Mouse (Mus musculus) mature B cell (primary cell): ENCODE results near the gene Vps13c.

ENCODE experiments used
- in situ Hi-C: fragments of 300-500 bp; cut with MboI; formaldehyde crosslinking; loops from 2 replicates; pipeline ENCODE4 v1.14.3; 2019

Gene Vps13c

DNA sequence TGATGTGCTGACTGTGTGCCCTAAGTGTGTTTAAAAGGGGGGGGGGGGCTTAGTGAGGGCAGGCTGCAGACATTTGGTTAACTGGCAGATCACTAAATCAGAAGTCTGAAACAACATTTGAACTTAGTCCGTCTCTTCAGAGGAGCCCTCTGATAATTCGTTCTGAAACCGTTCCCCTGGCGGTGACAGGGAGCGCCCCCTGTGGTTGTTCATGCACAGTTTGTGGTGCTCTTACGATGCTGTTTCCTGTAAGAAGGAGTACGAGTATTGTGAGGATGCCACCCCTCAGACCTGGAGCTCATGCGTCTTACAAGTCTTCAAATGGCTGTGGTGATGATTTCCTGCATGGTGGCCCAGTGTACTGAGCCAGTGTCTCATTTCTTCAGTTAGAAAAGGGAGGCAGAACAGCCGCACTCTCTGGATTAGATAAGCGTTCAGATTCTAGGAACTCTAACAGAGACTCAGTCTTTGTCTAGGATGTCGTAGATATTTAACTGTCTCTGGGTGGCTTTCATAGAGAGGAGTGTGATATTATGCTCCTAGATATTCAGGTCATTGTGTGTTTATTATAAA, 38.1 kb downstream of the Vps13c start:
- in situ Hi-C loops = no loop called here

GRCm38 (mm10) chr9:67883349-67883984, 43.3 kb downstream of the Vps13c start:
- in situ Hi-C loops = no loop called here

GRCm38 (mm10) chr9:67884095-67884494, 43.9 kb downstream of the Vps13c start:
- in situ Hi-C loops = no loop called here

DNA sequence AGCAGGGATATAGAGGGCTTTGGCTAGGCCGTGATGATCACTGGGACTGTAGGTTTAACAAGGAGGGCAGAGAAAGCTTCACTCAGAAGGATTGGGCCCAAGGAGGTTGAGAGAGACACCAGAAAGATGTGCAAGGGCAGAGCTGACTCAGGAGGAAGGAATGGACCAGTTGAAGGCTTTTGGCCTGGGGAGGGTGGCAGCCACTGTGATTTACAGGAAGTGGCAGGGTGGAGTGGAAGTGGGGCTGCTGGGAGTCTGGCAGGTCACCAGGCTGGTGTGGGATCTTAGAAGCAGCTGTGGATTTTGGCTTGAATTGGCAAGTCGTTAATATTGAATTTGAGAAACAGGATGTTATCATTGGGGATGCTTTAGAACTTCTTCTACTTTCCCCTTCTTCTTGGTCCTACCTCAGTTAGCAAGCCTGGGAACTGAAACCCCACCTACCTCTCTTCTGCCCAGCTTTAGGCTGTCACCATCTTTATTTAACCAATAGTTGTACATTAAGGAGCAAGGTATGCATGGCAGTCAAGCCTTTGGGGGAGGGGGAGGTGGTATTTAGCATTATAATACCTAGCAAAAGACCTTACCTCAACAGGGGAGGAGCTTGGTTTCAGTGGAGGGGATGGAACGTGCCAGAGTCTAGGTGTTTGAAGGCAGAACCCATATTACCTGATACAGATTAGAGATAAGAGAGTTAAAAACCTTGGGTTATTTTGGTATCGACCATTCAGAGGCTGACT, 47.0 kb downstream of the Vps13c start:
- in situ Hi-C loops = no loop called here

DNA sequence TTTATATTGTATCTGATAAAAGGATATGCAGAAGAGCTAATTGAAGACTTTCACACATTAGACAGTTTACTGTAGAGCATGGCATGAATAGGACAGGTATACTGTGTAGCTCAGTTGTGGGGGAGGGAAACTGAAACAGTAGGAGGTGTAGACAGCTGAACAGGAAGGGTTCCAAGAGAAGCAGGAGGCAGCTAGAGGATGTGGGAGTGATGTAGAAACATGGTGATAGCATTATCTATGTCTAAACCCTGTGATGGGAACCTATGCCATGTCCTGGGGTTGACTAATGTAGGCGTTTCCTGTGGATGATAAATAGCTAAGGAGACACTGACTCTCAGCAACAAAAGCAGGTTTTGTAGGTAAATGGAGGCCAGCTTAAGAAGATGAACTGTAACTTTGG, 53.3 kb downstream of the Vps13c start:
- in situ Hi-C loops = no loop called here

DNA sequence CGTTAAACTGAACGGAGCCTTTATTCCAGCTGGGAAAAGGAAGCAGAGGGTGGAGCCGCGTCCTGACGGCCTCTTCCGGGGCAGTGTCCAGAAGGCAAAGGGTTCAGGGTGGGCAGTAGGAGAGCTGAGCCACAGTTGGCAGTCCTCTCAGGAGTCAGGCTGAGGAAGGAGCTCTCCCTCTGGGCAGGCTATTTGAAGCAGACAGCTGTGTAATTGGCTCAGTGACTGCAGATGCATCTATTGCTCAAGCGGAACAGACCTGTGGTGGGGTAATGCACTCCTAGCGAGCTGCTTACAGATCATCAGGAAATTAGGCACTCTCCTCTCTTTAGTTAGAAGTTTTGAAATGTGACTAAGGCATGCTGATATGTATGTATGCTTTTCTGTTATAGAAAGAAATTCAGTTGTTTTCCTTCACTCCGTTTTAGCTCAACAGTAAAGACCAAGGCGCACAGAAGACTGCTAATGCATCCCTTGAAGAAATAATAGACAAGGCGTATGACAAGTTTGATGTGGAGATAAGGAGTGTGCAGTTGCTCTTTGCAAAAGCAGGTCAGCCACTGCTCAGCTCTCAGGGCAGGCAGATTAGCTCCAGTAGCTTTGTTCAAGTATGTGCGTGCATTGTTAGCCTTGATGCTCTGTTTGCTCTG, 56.6 kb downstream of the Vps13c start:
- in situ Hi-C loops = no loop called here

GRCm38 (mm10) chr9:67900398-67900797, 60.2 kb downstream of the Vps13c start:
- in situ Hi-C loops = no loop called here

DNA sequence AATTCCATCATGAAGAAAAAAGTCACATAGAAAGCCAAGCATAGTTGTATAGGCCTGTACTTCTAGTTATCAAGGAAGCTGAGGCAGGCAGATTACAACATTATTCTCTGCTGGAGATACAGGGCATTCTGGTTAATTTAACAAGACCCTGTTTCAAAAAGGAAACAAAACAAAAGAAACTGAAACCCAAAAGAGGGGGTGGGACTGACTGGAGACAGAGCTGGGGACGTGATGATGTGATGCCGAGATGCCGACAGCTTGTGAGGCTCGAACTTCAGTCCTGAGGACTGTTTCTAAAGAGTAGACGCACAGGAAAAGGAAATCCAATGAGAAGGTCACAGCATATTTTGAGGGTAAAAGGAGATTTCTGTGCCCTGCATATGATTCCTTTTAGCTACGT, 64.2 kb downstream of the Vps13c start:
- in situ Hi-C loops = no loop called here

DNA sequence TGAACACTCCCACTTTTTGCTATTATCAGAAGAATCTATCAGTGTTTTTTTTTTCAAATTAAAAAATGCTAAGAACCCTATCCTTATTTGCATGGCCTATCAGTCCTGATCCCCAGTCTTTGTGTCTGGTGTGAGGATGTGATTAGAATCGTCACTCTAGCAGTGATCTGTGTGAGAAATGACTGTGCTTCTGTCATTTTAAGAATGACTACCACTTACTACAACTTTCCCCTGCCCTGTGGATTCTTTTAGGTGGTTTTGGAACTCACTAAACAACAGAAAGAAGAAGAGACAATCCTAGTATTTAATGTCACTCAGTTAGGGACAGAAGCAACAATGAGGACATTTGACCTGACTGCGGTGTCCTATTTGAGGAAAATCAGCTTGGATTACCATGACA, 65.3 kb downstream of the Vps13c start:
- in situ Hi-C loops = no loop called here

DNA sequence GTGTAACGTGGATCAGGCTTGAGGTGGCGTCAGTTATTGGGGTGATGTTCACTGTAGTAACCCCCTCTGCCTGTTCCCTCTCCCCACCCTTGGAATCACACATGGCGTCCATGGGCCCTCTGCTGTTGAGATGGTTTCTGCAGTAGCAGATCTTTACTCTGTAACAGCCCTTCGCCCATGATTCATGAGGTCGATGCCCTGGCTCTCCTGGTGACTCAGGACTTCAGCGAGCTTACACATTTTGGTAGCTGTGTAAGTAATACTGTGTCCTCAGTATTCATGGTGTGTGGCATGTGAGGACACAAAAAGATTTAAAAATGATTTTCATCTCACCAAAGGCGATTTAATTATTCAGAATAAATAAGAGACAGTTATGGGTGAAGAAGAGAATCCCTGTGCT, 74.5 kb downstream of the Vps13c start:
- in situ Hi-C loops = no loop called here

DNA sequence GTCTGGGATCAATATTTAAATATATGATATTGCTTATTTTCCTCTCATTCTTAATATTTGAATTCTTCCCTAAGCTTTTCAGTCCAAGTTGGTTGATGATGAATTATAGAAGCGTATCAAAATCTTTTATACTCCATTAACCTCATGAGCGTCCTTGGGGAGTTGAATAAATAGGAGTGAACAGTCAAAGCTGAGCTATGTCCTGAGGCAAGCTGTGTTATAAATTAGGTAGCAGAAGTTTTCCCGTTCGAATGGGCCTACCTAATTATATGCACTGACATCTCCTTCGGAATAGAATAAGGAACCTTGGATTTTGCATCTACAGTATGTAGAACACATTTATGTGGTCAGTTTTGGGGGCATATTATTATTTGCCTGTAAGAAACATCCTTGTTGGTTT, 82.2 kb downstream of the Vps13c start:
- in situ Hi-C loops = no loop called here

DNA sequence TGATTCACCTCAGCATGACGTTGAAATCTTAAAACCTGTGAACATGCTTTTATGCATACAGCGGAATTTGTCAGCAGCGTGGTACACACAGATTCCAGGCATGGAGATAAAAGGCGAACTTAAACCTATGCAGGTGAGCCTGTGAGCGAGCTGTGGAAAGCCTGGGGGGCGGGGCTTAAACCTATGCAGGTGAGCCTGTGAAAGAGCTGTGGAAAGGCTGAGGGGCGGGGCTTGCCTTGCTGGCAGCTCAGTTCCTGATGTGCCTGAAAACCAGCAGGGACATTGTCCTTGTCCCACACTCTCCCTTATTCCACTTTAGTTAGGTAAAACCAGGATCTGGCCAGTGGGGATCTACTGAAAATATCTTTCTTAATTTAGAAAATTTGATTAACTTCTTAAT, 90.4 kb downstream of the Vps13c start:
- in situ Hi-C loops = no loop called here

DNA sequence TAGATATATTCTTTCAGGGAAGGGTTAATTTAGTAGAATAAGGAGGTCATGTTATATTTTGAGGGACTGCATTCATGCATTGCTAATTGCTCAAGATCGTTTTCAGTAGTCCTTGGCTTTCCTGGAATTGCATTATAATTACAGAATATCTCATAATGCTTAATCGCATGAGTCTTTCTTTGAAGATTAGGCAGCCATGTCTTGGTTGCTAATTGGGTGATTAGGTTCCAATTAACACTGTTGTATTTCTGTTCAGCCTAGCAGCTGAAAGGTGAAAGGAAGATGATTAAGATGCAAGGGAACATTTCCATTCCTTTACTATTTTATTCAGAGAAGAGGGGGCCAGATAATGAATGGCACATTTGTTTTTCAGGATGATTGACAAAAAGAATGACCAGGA, 97.1 kb downstream of the Vps13c start:
- in situ Hi-C loops = no loop called here

DNA sequence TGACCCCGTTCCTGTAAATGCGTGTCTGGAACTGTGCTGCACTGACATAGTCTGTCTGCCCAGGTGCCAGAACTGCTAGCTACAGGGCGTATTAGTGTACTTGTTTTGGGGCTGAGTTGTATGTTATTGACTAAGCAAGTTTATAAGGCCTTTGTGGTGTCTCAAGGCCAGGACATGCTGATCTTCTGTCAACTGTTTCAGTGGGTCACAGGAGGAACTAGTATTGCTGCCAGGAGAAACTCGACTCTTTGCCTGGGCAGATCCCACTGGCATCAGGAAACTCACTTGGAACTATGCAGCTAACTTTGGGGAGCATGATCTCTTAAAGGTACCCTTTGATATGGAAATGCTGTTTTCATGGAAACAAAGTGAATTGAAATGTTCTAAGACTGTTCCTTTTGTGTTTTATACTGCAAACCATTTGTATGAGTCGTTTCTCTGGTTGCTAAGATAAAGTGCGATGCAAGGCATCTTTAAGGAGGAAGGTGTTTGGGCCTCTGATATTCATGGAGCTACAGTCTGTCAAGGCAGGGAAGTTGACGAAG, 115.3 kb downstream of the Vps13c start:
- in situ Hi-C loops = no loop called here

DNA sequence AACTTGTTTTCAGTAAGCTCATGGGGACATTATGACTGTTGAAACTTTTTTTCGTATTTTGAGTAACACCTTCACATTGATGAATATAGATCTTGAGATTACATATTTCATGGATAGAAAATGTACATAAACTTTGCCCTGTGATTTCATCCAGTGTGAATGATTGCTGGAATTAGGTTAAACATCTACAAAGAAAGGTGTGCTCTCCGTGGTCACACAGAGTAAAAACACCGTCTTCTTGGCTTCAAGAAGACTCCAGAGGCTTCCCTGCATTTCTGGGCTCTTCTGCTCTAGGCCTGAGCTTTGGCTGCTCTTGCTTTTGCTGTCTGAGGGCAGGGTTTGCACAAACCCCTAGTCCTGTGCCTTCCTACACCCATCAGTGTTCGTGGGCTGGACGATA, 121.8 kb downstream of the Vps13c start:
- in situ Hi-C loops = no loop called here

DNA sequence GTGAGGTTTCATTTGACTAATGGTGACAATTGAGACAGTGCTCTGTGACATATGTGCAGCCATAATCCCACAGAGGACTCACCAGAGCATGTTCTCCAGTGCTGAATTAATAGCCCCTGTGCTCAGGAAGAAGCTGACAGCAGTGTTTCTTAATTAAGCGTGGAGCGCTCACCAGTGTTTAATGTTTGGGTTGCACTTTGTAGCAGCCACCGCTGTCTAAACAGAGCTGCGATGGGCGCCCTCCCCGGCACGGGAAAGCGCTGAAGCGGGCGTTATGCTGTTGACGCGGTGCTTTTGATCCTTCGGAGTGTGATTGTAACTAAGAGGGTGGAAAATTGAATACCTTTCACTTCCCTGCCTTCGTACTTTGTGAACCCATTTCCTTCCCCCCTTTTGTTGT, 125.7 kb downstream of the Vps13c start:
- in situ Hi-C loops = no loop called here

DNA sequence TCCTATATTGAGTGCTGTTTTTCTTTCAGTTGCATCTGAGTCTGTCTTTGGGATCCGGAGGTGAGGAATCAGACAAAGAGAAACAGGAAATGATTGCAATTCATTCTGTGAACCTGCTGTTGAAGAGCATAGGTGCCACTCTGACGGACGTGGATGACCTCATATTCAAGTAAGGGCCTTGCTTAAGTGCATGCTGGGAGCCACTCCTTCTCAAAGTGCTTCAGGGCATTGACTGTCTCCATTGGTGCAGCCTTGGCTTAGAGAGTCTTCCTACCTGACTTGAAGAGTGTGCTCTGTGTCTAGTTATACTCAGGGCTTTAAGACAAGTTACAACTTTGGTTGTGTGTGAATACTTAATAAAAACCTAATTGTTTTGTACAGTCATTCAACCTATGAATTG, 126.8 kb downstream of the Vps13c start:
- in situ Hi-C loops = no loop called here

DNA sequence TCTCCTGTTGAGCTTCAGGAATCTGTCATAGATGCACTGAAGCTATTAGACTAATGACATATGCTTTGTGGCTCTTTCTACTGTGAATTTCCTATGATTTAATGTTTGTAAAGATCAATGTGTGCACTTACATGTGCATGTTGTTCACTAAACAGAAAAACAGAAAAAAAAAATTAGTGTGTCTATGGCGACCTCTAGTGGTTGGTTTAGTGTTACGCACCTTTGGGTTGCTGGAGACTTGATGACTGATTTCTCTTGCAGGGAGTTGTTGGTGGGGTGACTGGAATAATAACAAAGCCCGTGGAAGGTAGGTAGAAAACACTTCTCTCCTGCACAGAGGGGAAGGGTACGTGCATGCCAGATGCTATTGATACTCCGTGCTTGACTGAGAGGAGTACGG, 133.3 kb downstream of the Vps13c start:
- in situ Hi-C loops = no loop called here

GRCm38 (mm10) chr9:67975491-67975890, 135.3 kb downstream of the Vps13c start:
- in situ Hi-C loops = no loop called here

DNA sequence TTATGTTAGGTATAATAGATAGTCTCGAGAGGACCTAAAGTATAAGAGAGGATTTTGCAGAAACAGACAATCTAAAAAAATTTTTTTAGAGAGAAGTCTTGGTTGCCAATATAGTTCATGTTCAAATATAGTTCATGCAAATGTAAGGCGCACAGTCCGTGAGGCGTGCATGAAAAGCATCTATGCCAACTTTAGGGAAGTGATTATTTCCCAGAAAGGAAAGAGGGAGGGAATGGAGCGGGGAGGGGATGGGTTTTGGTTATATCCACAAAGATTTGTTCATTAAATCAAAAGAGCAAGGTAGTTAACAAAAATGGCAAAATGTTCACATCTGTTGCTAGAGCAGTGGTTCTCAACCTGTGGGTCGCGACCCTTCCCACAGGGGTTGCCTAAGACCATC, 166.4 kb downstream of the Vps13c start:
- in situ Hi-C loops = no loop called here

DNA sequence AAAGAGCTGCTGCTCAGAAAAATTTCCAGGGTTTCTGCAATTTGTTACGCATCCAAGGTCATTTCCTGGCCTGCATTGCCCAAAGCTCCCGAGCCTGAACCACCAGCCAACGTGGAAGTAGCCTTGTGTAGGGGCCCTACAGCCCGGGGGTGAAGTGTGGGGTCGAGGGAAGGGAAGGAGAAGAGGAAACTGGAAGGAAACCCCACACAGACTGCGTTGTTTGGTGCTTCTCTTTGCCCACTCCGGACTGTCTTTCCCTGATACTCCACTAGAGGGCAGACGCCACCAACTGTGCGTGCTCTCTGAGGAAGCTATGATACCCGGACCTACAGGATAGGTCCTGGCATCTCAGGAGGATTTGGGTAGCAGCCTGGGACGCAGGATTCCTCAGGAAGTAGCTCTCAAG, 174.8 kb downstream of the Vps13c start:
- in situ Hi-C loops = no loop called here

GRCm38 (mm10) chr9:68016255-68016954, 176.2 kb downstream of the Vps13c start:
- in situ Hi-C loops = no loop called here
